Mouse (Mus musculus) MEL (cell line): ENCODE results near the gene Gm9922. TPM values are rescaled to one million over a fixed set of nuclear protein-coding genes. Genes with fewer than 3 reads are reported as not detected.

ENCODE experiments used
- DNase-seq: peaks from one replicate; pipeline ENCODE4 v3.0.0; 2011; ENCODE audit warnings: low read depth, low spot score
- H3K27ac ChIP-seq: 2 replicates; pipeline ENCODE4 v1.5.1; 2012; ENCODE audit warnings: low read depth, mild to moderate bottlenecking, control low read depth, low read length, moderate library complexity; ENCODE audit not compliant: control insufficient read depth
- H3K27me3 ChIP-seq, 2 experiments: fragments of 150-350 bp in 1 of 2; sonication (generic) in 1 of 2; 2 replicates each; pipeline ENCODE4 v1.6.1; 2012; ENCODE audit warnings: low read length in 2 of 2, mild to moderate bottlenecking in 2 of 2, improper control_type of control experiment in 1 of 2, moderate library complexity in 1 of 2; ENCODE audit not compliant: insufficient read depth in 2 of 2, control insufficient read depth in 1 of 2
- H3K36me3 ChIP-seq, 2 experiments: 2 replicates each; pipeline ENCODE4 v1.6.1; 2012 to 2014; ENCODE audit warnings: low read length in 2 of 2, improper control_type of control experiment in 1 of 2, inconsistent platforms in 1 of 2, mild to moderate bottlenecking in 1 of 2; ENCODE audit not compliant: insufficient read depth in 2 of 2, control insufficient read depth in 1 of 2
- H3K4me1 ChIP-seq, 2 experiments: fragments of 150-350 bp in 1 of 2; sonication (generic) in 1 of 2; 2 replicates each; pipeline ENCODE4 v1.6.1; 2012; ENCODE audit warnings: low read length in 2 of 2, improper control_type of control experiment in 1 of 2, mild to moderate bottlenecking in 1 of 2; ENCODE audit not compliant: insufficient read depth in 2 of 2, control insufficient read depth in 1 of 2
- H3K4me3 ChIP-seq, 2 experiments: fragments of 150-350 bp in 1 of 2; sonication (generic) in 1 of 2; 2 replicates each; pipeline ENCODE4 v1.5.1; 2012; ENCODE audit warnings: low read depth in 2 of 2, low read length in 2 of 2, mild to moderate bottlenecking in 2 of 2, moderate library complexity in 2 of 2, control low read depth in 1 of 2, improper control_type of control experiment in 1 of 2; ENCODE audit not compliant: control insufficient read depth in 1 of 2, insufficient read depth in 1 of 2
- H3K79me2 ChIP-seq: 2 replicates; pipeline ENCODE4 v1.6.1; 2012; ENCODE audit warnings: mild to moderate bottlenecking, low read length, moderate library complexity; ENCODE audit not compliant: control insufficient read depth, poor library complexity, insufficient read depth
- H3K9ac ChIP-seq: 2 replicates; pipeline ENCODE4 v1.6.1; 2012; ENCODE audit warnings: low read depth, mild to moderate bottlenecking, control low read depth, low read length, moderate library complexity; ENCODE audit not compliant: control insufficient read depth, poor library complexity, severe bottlenecking
- H3K9me3 ChIP-seq: fragments of 150-350 bp; sonication (generic); replicated peaks from 2 replicates; pipeline ENCODE4 v1.6.1; 2012; ENCODE audit warnings: mild to moderate bottlenecking, low read length, improper control_type of control experiment, moderate library complexity; ENCODE audit not compliant: insufficient read depth
- BHLHE40 ChIP-seq: IDR thresholded peaks from 2 replicates; pipeline ENCODE4 v1.6.1; 2012; ENCODE audit warnings: low read depth, mild to moderate bottlenecking, inconsistent platforms, low read length, improper control_type of control experiment, borderline replicate concordance
- CTCF ChIP-seq, 3 experiments: IDR thresholded peaks in 2 of 3; conservative IDR thresholded peaks in 1 of 3; 2 replicates each; pipeline ENCODE4 v1.5.1; 2011 to 2012; ENCODE audit warnings: low read length in 3 of 3, low read depth in 2 of 3, mild to moderate bottlenecking in 2 of 3, improper control_type of control experiment in 1 of 3, inconsistent platforms in 1 of 3, mixed read lengths in 1 of 3, moderate library complexity in 1 of 3; ENCODE audit not compliant: control insufficient read depth in 1 of 3, insufficient read depth in 1 of 3, poor library complexity in 1 of 3, severe bottlenecking in 1 of 3
- ELF1 ChIP-seq: IDR thresholded peaks from 2 replicates; pipeline ENCODE4 v1.6.1; 2014; ENCODE audit warnings: low read depth, mild to moderate bottlenecking, inconsistent platforms, low read length, improper control_type of control experiment, moderate library complexity
- GATA1 ChIP-seq: IDR thresholded peaks from 2 replicates; pipeline ENCODE4 v1.6.1; 2011; ENCODE audit warnings: low read depth, low read length, improper control_type of control experiment
- JUND ChIP-seq: IDR thresholded peaks from 2 replicates; pipeline ENCODE4 v1.6.1; 2011; ENCODE audit warnings: low read depth, mild to moderate bottlenecking, improper control_type of control experiment, low read length
- KAT2A ChIP-seq: conservative IDR thresholded peaks from 2 replicates; pipeline ENCODE4 v1.6.1; 2012; ENCODE audit warnings: low read depth, low read length, improper control_type of control experiment, inconsistent platforms
- MAX ChIP-seq: IDR thresholded peaks from 2 replicates; pipeline ENCODE4 v1.6.1; 2011; ENCODE audit warnings: low read length, improper control_type of control experiment
- MEF2A ChIP-seq: IDR thresholded peaks from 2 replicates; pipeline ENCODE4 v1.6.1; 2014; ENCODE audit warnings: low read depth, mild to moderate bottlenecking, inconsistent platforms, low read length, improper control_type of control experiment; ENCODE audit not compliant: poor library complexity, insufficient replicate concordance, severe bottlenecking; ENCODE audit errors: extremely low read depth
- MXI1 ChIP-seq: IDR thresholded peaks from 2 replicates; pipeline ENCODE4 v1.6.1; 2011; ENCODE audit warnings: mild to moderate bottlenecking, low read depth, low read length, improper control_type of control experiment
- MYC ChIP-seq: IDR thresholded peaks from 2 replicates; pipeline ENCODE4 v1.6.1; 2011; ENCODE audit warnings: low read depth, mild to moderate bottlenecking, low read length, improper control_type of control experiment, moderate library complexity
- NELFE ChIP-seq: IDR thresholded peaks from 2 replicates; pipeline ENCODE4 v1.6.1; 2011; ENCODE audit warnings: low read depth, low read length, improper control_type of control experiment
- POLR2AphosphoS2 ChIP-seq: IDR thresholded peaks from 2 replicates; pipeline ENCODE4 v1.6.1; 2011; ENCODE audit warnings: low read length, improper control_type of control experiment
- RAD21 ChIP-seq: IDR thresholded peaks from 2 replicates; pipeline ENCODE4 v1.6.1; 2011; ENCODE audit warnings: mild to moderate bottlenecking, low read depth, low read length, improper control_type of control experiment
- RCOR1 ChIP-seq: IDR thresholded peaks from 2 replicates; pipeline ENCODE4 v1.6.1; 2012; ENCODE audit warnings: low read depth, mild to moderate bottlenecking, inconsistent platforms, low read length, improper control_type of control experiment
- SIN3A ChIP-seq: IDR thresholded peaks from 2 replicates; pipeline ENCODE4 v1.6.1; 2012; ENCODE audit warnings: low read length, improper control_type of control experiment, inconsistent platforms
- SMC3 ChIP-seq: IDR thresholded peaks from 2 replicates; pipeline ENCODE4 v1.6.1; 2011; ENCODE audit warnings: low read depth, low read length, improper control_type of control experiment
- TCF12 ChIP-seq: IDR thresholded peaks from 2 replicates; pipeline ENCODE4 v1.6.1; 2014; ENCODE audit warnings: low read depth, mild to moderate bottlenecking, inconsistent platforms, low read length, improper control_type of control experiment, moderate library complexity
- USF1 ChIP-seq: IDR thresholded peaks from 2 replicates; pipeline ENCODE4 v1.6.1; 2014; ENCODE audit warnings: low read depth, mild to moderate bottlenecking, inconsistent platforms, low read length, improper control_type of control experiment, moderate library complexity
- ZMIZ1 ChIP-seq: IDR thresholded peaks from 2 replicates; pipeline ENCODE4 v1.6.1; 2012; ENCODE audit warnings: low read depth, mild to moderate bottlenecking, inconsistent platforms, low read length, improper control_type of control experiment, moderate library complexity
- ZNF384 ChIP-seq: IDR thresholded peaks from 2 replicates; pipeline ENCODE4 v1.6.1; 2012; ENCODE audit warnings: low read depth, mild to moderate bottlenecking, inconsistent platforms, low read length, improper control_type of control experiment
- polyA plus RNA-seq, 2 experiments: library from polyadenylated mRNA; stranded (reverse) in 1 of 2; unstranded in 1 of 2; fragments of >175 nt in 1 of 2; fragments of >200 nt in 1 of 2; gene quantifications; 2 replicates each; pipeline versions ENCODE4 v1.2.1 to v1.2.4; 2012; ENCODE audit warnings: low replicate concordance in 2 of 2, low read depth in 1 of 2; ENCODE audit not compliant: insufficient read length in 2 of 2, insufficient read depth in 1 of 2, missing spikeins in 1 of 2
- total RNA-seq: library from RNA; depleted of rRNA; stranded (reverse); fragments of 300-350 nt; gene quantifications from 2 replicates; pipeline ENCODE4 v1.2.3, GENCODE M21; 2012

Gene Gm9922
- total and polyA plus RNA-seq, 3 experiments, result not detected

- H3K9me3 ChIP-seq, result no peaks in the 10 kb centered on the region
- TF ChIP-seq MEF2A (no peak), JUND (no peak), MAX (no peak), RCOR1 (no peak), SIN3A (no peak), MYC (no peak), ZMIZ1 (no peak), POLR2AphosphoS2 (no peak), CTCF (IDR thresholded peaks at IDR 0.05 in 2 of 3, conservative IDR thresholded peaks at IDR 0.05 in 1 of 3; ENCODE audit: control insufficient read depth in 1 of 3, insufficient read depth in 1 of 3, low read depth in 2 of 3, low read length in 3 of 3, poor library complexity in 1 of 3, severe bottlenecking in 1 of 3) (no peak), ZNF384 (no peak), GATA1 (no peak), KAT2A (no peak), RAD21 (no peak), USF1 (no peak), TCF12 (no peak), BHLHE40 (no peak), NELFE (no peak), ELF1 (no peak)
- TF ChIP-seq, all 39 proteins: peak for 0
- Histone ChIP-seq H3K9ac (no peak overlapping the region), H3K27ac (no peak overlapping the region), H3K36me3 (no peaks in the 10 kb centered on the region), H3K4me1 (no peaks in the 10 kb centered on the region), H3K4me3 (no peak overlapping the region), H3K27me3 (no peaks in the 10 kb centered on the region), H3K79me2 (no peaks in the 10 kb centered on the region)
- DNase-seq, result no peak
These were observed 34.2 kb upstream of the Gm9922 start for GRCm38 (mm10) chr14:101763762-101764295.

GRCm38 (mm10) chr14:101762267-101762666 is 32.7 kb upstream of the Gm9922 start:
- no peak for DNase-seq
- Histone ChIP-seq H3K9me3 (no peaks in the 10 kb centered on the region), H3K79me2 (no peaks in the 10 kb centered on the region), H3K36me3 (no peaks in the 10 kb centered on the region), H3K9ac (no peak overlapping the region), H3K4me3 (no peak overlapping the region), H3K27me3 (no peaks in the 10 kb centered on the region)
- TF ChIP-seq CTCF (IDR thresholded peaks at IDR 0.05 in 2 of 3, conservative IDR thresholded peaks at IDR 0.05 in 1 of 3; ENCODE audit: control insufficient read depth in 1 of 3, insufficient read depth in 1 of 3, low read depth in 2 of 3, low read length in 3 of 3, poor library complexity in 1 of 3, severe bottlenecking in 1 of 3), result peak in 1 of 3 experiments; percentile 17; a peak in 1 of 6 replicates
- TF ChIP-seq TCF12, result no peak
- no peak for TF ChIP-seq MXI1
- peak; percentile 16; the same call in 1 of the 2 replicates for TF ChIP-seq SMC3
- TF ChIP-seq, all 39 proteins: peak for 2
- H3K27ac ChIP-seq, result no peak overlapping the region
- no peaks in the 10 kb centered on the region for H3K4me1 ChIP-seq
